Mouse (Mus musculus): Measurements from ENCODE around the gene Myl9. TPM values are rescaled to one million over a fixed set of nuclear protein-coding genes. Genes with fewer than 3 reads are reported as not detected.

Gene Myl9
- total RNA-seq, 2 experiments from 2014 or later, result 97.9 to 115 TPM

DNA sequence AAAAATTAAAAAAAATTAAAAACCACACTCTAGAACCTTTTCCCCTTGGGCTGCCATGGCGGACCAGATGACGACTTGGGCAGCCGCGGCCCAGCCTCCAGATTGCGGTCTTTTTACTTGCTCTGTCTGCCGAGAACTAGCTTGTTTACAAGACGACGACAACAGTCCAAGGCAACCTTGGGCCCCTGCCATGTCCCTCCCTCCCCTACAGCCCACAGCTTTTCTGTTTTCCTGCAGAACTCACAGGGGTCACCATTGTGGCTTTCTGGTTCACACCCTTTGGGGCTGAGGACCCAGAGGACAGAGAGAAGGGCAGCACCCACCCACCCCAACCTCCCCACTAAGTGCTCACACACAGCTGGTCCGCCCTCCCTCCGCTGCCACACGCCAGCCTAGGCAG lies 12.1 kb upstream of the Myl9 start:
- DNase-seq, result peak; percentile 44 to 62
- intact Hi-C loops (cut with DNase I), result no loop called here

DNA sequence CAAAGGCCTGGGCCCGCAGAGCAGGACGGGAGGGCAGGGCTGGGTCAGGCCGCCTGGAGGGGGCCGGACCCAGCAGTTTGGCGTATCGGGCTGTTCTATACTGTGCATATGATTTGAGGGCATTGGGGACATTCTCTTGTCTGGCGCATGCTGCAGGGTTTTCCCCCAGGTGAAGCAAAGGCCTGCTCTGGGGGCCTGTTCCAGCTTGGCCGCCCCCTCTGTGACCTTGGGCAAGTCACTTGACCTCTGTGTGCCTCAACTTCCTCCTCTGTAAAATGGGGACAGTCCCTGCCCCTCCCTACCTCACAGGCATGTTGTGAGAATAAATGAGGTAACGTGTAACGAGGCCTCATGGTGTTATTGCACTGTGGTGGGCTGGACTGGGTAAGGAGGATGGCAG lies 11.2 kb upstream of the Myl9 start:
- no peak for DNase-seq
- intact Hi-C loops (cut with DNase I), result no loop called here

DNA sequence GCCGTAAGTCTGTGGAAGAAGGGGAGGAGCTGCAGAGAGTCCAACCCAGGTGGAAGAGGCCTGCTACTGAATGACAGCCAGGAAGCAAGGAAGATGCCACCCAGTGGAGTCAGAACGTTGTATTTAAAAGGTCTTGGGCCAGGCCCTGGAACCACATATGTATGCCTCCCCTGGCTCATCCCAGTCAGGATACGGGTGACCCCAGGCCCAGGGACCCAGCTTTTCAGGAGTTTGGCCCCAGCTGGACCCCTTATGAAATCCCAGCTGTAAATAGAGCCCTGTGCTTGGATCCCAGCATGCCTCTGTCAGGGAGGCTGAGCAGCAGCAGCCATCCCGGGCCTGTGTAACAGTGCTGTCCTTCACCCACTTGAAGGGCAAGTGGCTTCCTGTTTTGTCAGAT lies 10.5 kb upstream of the Myl9 start:
- DNase-seq, result no peak
- intact Hi-C loops (cut with DNase I), result no loop called here

DNA sequence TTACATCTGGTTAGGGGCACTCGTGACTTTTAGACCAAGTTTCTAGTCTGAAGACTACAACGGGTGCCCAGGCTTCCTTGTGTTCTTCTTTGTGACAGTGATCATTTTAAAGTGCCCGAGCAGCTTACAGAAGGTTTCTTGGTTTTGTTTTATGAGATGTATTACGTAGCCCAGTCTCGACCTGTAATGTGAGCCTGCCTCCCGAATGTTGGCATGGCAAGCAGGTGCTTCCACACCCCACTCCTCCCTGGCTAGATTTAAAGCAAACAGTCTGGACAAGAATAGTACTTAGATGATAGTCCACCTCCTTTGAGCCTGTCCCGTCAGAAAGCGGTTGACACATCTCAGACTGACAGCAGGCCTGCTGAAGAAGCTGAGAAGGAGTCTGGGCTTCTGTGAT lies 9.6 kb upstream of the Myl9 start:
- no peak for DNase-seq

DNA sequence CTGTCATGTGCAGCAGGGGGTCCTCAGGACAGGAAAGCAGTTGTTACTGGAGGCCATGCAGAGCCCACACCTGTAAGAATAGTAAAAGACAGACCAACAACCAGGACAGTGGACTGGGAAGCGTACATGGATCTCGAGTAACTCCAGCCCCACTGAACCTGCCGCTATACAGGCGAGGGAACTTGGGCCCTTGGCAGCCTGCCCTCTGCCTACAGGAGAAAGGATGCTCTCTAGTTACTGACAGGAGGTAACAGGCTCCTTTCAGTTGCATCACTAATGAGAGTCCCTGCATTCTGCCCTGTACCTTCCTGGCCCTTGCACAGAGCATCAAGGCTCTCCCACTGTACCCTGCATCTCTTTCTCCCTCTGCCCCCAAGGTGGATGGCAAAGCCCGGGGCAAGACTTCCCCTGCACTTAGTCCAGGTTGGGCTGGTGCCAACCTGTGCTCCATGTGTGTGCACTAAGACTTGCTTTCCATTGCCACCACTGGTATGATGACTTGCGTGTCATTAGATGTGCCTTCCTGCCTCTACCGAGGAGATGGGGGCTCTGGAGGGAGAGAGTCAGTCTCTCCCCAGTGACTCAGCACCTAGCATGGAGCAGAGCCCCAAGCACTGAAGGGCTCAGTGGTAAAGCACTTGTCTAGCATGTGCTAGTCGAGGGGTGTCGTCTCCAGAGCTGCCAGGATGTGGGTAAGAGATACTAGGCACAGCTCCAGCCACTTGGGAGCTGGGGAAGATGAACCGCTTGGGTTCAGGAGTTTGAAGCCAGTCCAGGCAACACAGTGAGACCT lies 8.8 kb upstream of the Myl9 start:
- no peak for DNase-seq
- intact Hi-C loops (cut with DNase I), result no loop called here

More for the DNA sequence above, 9.6 kb upstream of the Myl9 start:
- intact Hi-C loops (cut with DNase I), result no loop called here

DNA sequence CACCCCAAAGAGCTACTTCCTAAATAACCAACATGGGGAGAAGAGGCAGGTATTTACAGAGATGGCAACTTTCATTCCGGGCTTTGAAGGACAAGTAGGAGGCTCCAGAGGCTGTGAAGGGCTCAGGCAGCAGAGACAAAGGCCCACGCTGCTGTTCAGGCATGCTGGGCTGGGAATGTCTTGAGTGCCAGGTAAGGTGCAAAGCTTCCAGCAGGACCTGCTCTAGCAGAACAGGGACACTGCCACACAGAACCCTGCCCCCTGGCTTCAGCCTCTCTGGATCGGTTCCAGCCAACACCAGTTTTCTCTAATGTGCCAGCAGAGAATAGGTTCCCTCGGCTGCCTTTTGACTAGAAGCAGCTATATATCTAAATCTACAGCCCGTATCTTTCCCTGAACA lies 8.1 kb upstream of the Myl9 start:
- no peak for DNase-seq
- intact Hi-C loops (cut with DNase I), result no loop called here

DNA sequence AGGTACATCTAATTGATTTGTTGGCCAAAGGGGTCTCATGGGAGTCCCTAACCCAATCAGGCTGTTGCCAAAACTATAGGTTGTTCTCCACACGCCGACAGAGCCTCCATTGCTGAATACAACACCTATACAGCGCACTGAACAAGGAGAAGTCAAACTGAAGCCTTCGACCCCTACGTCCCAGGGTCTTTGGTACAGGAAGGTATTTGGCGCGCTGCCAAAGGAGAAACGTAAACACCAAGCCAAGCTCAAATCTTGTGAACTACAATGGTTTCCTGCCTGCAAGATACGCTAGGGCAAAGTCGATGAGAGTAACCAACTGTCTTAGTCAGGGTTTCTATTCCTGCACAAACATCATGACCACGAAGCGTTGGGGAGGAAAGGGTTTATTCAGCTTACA lies 5.9 kb upstream of the Myl9 start:
- intact Hi-C loops (cut with DNase I), result no loop called here
- DNase-seq, result no peak

DNA sequence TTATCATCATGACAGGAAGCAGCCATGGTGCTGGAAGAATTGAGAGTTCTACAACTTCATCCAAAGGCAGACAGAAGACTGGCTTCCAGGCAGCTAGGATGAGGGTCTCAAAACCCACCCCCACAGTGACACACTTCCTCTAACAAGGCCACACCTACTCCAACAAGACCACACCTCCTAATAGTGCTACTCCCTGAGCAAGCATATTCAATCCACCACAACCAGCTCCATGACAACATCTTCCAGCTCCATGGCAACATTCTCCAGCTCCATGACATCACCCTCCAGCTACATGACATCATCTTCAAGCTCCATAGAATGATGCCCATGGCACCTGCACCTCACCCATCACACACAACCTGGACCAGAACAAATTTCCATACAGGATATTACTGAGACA lies 1.8 kb upstream of the Myl9 start:
- DNase-seq, result no peak
- intact Hi-C loops (cut with DNase I), result no loop called here

DNA sequence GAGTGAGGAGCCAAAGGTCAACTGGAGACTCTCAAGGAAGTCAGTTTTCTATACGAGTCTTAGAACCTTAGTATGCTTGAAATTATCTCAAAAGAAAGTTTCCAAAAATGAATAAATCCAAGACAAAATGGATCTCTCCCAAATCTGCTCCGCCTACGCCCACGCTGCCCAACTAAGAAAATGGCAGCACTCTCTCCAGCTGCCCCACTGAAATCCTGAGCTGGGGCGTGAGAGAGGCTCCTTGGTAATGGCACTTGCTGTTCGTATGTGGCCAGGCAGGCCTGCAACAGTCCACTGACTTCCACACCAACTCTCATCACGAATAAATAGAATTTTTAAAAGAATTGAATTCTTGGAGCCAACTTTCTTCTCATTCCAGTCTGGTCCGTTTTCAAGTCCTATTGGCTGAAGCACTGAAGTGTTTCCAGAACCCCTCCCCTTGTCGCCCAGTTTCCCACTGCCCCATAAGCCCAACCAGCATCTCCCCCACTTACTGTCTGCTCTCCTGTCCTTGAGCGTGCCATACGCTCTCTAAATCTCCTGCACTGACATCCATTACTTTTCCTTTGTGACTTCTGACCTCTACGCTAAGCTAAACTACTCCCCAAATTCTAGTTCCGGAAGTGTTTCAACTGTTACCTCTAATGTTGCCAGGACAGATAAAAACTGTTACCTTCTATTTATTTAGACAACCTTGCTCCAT lies 1.0 kb upstream of the Myl9 start:
- no peak for DNase-seq
- intact Hi-C loops (cut with DNase I), result no loop called here

DNA sequence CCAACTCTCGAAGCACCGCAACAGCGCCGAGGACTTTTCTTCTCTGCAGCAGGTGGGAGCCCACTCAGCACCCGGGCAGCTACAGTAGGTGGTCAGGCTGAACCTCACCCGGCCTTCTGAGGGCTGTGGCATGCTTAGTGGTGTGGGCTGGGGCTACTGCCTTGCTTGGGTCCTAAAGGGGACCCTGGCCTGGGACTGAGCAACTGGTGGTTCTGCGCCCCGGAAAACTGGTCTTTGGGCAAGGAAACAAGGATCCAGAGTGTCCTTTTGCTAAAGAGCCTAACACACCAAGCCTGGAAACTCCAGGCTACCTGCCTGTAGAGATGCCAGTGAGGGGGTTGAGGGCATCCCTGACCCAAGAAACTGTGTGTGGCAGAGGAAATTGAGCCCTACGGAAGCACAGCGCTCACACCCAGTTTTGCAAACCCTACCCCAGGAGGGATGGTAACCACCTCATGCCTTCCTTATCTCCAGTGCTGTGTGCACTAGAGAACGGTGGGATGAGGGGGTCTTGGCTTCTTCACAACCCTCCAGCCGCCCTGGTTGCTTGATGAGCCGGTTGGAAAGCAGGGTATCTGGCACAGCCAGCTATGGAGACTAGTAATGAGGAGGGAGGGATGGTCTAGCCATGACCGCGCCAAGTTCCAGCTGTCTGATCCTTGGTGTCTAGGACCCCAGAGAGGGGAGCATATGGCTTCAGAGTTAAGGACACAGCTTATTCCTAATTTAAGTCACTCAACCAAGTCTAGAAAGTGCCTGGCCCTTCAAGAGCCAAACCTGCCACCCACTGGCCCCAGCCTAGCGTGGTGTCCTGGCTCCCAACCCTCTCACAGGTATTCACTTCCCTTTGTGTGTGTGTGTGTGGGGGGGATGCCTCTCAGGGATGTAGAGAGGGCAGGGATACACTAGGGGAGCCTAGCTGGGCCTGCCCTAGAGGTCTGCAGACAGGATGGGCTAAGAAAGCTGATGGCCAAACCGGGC lies 525 bp downstream of the Myl9 start:
- intact Hi-C loops (cut with DNase I), result no loop called here

DNA sequence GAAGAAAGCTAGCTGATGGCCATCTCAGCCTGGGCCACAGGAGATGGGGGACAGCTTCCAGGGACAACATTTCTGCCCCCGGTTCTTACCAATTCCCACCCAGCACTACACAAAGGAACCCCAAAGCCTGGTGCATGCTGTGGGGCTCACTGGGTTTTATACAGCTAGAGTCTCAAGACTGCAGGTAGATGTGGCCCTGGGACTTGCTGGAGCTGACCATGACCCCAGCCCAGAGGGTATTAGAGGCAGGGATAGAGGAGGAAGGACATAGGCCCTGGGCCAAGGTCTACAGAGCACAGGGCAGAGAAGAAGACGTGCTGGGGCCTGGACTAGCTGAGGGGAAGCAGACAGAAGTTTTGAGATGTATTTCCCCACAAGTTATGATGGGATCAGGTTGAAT lies 1.7 kb downstream of the Myl9 start:
- intact Hi-C loops (cut with DNase I), result no loop called here
- no peak for DNase-seq

More for the DNA sequence above, 525 bp downstream of the Myl9 start:
- DNase-seq, result no peak

DNA sequence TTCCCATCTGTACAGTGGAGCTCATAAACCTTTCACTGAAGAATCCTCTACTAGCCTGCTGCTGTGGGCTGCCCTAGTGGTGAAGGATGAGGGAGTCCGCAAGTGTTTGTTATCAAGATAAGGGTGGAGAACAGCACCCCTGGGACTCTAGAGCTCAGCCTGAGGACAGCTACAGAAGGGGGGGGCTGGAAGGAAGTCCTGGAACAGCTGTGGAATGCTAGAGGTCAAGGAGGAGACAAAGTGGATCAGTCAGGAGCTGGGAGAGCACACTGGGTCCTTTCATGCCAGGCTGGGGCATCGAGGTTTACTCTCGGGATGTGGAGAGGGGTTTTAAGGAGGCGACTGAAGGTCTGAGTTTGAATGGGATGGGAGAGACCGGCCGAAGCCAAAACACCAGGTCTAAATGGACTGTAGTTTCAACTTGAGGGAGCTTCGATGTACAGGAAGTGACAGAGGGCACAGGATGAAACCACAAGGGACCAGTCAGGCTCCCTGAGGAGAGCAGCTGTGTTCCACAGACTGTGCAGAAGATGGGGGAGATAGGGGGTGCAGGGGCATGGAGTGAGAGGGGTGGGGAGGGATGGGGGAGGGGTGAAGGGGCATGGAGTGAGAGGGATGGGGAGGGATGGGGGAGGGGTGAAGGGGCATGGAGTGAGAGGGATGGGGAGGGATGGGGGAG lies 2.2 kb downstream of the Myl9 start:
- intact Hi-C loops (cut with DNase I), result no loop called here
- peak in 1 of 2 experiments; percentile 25 for DNase-seq

DNA sequence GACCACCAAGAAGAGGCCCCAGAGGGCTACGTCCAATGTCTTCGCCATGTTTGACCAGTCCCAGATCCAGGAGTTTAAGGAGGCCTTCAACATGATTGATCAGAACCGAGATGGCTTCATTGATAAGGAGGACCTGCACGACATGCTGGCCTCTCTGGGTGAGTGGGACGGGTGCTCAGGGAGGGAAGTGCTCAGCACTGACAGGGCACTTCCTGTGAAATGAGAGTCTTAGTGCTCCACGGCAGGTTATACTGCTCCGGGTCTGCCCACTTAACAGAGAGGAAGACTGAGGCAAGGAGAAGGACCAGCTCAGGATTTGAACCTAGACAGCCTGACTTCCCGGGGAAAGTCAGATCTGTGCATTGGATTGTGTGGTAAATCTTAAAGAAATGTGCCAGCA lies 3.4 kb downstream of the Myl9 start:
- intact Hi-C loops (cut with DNase I), result no loop called here
- no peak for DNase-seq

DNA sequence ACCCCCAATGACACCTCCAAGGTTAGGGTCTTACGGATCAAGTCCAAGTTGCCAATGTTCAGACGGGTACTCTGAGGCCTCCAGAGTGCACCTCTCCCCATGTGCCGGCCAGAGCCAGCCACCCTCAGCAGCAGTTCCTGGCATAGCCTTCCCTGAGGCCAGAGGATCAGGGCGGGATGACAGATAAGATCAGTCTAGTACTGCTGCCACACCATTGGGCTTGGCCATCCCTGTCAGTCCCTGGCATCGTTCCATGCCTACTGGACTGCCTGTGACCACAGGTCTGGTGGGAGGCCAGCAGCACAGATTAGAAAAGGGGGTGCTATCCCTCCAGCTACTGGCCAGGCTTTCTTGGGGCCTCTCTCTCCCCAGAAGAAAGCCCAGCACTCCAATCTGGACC lies 3.8 kb downstream of the Myl9 start:
- no peak for DNase-seq
- intact Hi-C loops (cut with DNase I), result no loop called here

DNA sequence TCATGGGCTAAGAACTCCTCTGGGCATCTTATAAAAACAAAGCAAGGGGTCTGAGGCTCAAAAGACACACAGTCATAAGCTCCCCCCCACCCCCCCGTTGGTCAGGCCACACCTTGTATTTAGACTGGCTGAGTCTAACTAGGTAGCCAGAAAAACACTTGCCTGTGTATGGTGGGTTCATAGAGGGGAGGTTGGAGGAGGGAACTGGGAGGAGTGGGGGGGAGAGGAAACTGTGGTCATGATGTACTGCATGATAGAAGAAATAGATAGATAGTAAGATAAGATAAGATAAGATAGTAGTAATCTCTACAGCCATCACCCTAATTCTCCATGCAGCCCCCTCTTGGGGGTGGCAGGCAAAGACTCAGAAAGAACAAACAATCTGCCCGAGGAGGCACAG lies 4.3 kb downstream of the Myl9 start:
- no peak for DNase-seq
- intact Hi-C loops (cut with DNase I), result no loop called here

DNA sequence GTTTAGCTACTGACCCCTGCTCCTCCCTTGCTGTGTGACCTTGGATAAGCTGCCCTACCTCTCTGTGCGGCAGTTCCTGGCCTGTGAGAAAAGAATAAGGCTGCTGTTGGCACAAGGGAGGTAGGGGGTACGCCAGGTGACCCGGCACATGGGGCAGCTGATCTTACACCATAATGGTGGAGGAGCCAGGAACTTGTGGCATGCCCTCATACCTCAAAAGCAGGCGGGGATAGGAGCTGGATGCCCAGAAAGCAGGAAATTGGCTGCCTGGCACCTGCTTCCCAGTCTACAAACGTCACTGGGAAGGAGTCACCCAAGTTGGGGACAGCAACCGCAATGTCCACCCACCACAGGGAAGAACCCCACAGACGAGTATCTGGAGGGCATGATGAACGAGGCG lies 4.9 kb downstream of the Myl9 start:
- DNase-seq, result no peak
- intact Hi-C loops (cut with DNase I), result no loop called here

DNA sequence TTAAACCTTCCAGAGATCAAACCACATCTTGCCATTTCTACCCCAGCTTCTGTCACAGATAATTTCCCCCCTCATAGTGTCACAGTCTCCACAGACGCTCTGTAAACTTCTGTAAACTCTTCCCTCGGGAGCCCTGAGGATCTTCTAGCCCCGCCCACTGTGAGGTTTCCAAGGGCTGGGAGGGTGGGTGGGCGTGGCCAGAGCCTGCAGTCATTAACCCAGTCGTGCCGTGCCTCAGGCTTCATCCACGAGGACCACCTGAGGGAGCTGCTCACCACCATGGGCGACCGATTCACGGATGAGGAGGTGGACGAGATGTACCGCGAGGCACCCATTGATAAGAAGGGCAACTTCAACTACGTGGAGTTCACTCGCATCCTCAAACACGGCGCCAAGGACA lies 5.5 kb downstream of the Myl9 start:
- intact Hi-C loops (cut with DNase I), result no loop called here

DNA sequence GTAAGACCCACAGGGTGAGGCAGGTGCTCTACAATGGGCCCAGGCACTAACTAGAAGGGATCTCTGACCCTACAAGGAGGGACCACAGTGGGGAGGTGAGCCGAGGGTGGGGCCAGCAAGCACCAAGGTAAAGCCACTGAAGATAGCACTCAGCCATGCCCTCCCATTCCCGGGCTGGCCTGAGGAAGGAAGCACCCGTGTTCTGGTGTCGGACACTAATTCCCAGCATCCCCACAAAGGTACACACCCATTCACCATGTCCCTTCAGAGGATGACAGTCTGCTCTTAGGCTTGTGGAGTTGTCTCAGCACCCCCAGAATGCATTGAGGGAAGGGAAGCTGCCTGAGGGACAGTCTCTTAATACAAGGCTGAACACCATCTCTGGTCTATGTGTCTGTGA lies 6.1 kb downstream of the Myl9 start:
- intact Hi-C loops (cut with DNase I), result no loop called here
- DNase-seq, result no peak

More for the DNA sequence above, 5.5 kb downstream of the Myl9 start:
- DNase-seq, result no peak

DNA sequence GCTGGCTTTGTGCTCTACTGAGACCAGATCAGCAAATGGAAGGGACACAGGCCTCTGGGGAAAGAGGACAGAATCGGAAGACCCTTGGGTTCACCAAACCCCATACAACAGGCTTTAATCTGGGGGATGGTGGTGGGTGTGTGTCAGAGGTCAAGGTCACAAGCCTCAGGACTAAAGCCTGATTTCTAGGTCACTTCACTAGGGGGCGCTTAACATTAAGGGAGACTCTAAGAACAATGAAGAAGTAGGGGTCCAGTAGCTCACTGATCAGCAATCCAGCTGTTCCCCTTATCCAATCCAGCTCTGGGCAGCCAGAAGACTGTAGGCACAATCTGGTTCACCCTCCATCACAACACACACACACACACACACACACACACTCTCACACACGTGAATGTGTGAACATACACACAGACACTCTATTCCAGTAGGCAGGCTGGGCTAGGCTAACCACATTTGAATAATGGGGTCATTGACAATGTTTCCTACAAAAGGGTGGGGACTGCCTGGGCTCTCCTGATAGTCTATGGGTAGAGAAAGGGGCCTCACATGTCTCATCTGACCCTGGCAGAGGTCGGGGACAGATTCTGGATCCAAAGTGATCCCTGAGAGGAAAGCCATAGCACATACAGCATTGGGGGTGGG lies 6.7 kb downstream of the Myl9 start:
- DNase-seq, result no peak
- intact Hi-C loops (cut with DNase I), result no loop called here

Data from heart, postnatal 36 days (tissue).